Mouse (Mus musculus) frontal cortex, postnatal 10 days (tissue): ENCODE results near the gene Rnf185.

Experiments
- DNase-seq, 2 experiments: peaks; one replicate each; pipeline ENCODE4 v3.0.0; 2022; ENCODE audit warnings: low spot score in 2 of 2, mixed read lengths in 1 of 2

The Rnf185 gene

GRCm38 (mm10) chr11:3444875-3445274 is 7.3 kb downstream of the Rnf185 start:
- no peak for DNase-seq

- no peak for DNase-seq
These were observed 9.1 kb downstream of the Rnf185 start for GRCm38 (mm10) chr11:3443091-3443490.

- DNase-seq = no peak
These were observed 9.5 kb downstream of the Rnf185 start for GRCm38 (mm10) chr11:3442677-3443076.

GRCm38 (mm10) chr11:3441696-3442443 is 10.3 kb downstream of the Rnf185 start:
- DNase-seq = no peak

DNA sequence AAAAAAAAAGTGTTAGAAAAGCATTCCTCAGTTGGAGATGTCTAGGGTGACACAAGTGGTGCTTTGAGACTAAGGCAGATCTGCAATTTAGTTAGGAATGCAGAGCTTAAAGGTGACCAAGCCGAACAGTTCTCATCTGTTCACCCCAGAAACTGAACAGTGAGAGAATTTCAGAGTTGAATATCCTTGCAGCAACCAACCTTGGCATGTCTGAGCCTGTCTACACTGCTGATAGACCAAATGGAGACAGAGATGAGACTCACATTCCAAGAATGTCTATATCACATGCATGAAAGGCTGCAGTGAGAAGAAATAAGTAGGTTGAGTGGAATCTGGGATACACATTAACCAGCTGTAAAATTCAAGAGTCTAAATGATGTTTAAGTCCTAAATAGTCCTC is 14.5 kb downstream of the Rnf185 start:
- DNase-seq = no peak

DNA sequence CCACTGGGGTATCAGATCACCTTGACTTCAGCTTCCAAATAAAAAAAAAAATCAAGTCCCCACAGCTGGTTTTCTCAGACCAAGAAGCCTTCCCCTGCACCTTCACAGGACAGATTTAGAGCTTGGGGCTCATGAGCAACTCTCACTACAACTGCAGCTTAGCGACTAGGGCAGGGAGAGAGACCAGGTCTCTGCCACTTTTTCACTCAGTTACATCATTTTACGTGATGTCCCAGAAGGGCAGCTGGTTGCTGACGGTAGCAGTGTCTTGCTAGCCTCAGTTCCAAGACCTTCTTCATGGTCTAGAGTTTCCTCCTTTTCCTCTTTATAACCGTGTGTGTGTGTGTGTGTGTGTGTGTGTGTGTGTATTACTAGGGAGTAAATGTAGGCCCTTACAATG is 18.4 kb downstream of the Rnf185 start:
- no peak for DNase-seq

DNA sequence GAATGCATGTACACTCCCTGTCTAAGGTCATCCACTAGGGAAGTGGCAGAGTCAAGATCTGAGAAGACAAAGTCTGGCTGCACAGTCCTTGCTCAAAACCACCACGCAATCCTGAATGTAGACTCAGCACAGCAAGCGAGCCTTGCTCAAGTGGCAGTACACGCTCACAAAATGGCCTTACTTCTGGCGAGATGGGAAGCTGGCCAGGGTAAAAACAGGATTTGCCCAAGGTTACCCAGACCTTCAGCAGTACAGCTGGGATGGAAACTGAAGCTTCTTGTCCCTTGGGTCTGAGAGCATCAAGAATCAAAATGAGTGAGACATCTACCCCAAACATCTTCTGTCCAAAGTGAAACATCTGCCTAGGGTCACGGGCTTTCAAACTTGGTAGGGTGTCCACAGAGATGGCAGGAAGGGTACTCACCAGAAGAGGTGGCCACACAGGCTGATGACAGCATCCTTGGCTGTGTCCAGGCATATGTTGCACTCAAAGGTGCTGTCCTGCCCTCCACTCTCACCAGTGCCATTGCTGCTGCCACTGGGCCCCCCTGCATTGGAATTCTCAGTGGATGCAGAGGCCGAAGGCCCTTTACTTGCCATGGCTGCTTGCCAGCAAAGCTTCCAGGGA is 20.1 kb downstream of the Rnf185 start:
- DNase-seq = no peak

DNA sequence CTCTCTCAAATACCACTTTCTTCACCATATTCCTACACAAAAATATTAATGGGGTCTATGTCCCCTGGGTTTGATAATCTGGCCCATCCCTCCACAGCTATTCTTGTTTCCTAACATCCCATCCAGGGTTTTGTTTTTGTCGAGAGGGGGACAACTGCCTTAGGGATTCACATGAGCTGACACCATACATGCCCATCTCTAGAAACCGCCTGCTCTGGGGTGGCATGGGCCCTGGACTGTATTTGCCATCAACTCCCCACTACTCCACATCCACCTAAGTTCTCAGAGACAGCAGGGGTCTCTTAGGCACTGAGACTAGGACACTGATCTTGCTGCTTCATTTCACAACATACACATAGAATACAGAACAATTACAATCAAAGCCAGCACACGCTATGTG is 20.6 kb downstream of the Rnf185 start:
- no peak for DNase-seq

DNA sequence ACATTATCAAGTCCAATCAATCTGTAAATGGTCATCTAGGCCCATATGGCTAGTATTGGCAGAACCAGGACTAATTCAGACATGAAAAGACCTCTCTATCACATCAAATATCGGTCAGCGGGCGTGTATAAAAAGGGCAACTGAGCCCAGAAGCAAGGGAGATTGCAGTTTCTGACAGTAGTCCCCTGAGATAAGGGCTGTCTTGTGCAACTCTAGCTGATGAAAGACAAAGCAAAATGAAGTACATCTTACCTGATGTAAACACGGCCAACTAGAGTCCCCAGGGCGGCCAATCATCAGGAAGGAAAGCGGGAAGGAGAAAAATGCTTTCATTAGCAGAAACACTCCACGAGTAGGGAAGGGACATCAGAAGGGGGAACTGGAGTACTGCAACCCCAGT is 23.5 kb downstream of the Rnf185 start:
- no peak for DNase-seq

DNA sequence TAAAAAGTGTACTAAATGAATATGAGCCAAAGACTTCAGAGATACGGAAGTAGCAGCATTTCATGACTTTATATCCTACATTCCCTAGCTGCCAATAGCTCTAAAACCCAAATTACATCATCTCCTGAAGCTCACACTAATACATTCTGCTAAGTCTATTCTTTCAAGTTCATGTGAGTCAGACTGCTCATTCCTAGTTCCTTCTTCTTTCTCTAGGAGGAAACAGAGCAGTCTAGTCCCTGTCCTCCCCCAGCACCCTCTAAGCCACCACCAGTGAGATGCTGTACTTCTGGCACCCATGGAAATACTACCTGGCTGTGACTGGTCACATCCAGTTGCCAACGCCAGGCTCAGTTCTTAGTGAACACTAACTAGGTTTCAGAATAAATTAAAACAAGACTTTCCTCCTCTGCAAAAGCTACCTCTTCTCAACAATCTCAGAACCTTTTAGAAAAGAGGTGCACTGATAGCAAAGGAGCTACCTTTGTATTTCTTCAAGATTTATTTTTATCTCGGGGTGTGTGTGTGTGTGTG is 24.4 kb downstream of the Rnf185 start:
- DNase-seq = no peak

DNA sequence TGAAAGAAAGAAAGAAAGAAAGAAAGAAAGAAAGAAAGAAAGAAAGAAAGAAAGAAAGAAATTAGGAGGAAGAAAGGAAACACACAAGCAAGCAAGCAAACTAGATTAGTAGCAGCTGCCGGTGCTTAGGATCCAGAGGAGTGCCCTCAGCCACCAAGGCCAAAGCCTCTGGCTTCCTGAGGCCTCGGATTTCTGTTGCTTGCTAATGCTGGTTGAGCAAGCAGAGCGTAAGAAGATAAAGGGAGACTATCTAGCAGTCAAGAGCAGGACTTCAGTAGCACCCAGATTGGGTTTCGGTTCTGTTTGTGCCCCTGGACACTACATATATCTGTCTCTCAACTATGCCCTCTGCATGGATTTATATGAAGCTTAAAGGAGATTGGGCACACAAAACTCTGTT is 29.9 kb downstream of the Rnf185 start:
- no peak for DNase-seq

DNA sequence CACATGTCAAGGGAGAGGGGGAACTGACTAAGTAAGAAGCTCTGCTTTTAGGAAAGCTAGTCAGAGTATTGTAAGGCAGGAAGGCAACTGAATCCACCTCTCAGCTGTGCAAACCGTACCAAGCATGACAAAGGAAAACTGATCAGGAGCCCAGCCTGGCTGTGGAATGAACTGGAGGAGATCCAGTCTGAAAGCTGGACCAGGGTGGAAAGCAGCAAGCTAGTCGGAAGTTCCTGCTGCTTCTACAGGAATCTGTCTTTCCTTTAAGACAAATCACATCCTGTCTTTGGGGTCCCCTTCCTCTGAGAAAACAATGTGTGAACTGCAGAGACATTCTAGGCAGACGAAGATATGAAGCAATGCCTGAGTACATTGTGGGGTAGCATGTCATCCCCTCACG is 33.4 kb downstream of the Rnf185 start:
- DNase-seq = no peak

GRCm38 (mm10) chr11:3417795-3418194 is 34.4 kb downstream of the Rnf185 start:
- no peak for DNase-seq

DNA sequence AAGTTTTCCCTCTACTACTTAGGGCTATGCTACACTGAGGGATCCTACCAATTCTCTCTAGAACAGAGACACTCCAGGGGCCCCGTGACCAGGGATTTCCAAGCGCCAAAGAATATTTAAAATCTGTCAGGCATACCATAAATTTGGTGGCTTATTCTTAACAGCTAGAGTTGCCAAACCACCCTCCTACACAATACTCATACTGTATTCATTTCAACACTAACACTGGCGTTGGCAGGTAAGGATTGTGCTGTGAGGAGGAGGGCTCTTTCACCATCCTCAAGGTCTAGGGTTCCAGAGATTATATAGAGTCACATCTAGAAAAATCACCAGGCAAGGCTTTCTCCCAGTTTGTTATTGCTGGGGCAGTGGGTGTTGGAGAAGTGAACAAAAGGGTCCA is 35.8 kb downstream of the Rnf185 start:
- DNase-seq = no peak

DNA sequence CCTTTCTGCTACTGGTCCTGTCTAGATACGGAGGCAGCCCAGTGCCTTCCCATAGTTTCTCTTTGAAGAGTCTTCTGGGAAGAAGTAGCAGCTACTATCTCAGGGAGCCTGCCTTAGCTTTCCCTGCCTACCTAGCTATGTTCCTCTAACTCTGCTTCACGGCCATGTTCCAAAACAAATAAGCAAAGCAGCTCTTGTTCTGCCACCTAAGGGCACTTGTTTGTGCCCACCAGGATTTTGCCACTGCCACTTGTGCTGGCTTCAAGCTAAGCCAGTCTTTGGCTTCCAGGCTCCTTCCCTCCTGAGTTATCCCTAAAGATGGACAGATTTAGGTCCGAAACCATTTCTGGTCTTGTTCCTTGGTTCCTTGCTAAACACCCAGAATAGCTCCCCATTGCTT is 40.1 kb downstream of the Rnf185 start:
- DNase-seq = no peak

DNA sequence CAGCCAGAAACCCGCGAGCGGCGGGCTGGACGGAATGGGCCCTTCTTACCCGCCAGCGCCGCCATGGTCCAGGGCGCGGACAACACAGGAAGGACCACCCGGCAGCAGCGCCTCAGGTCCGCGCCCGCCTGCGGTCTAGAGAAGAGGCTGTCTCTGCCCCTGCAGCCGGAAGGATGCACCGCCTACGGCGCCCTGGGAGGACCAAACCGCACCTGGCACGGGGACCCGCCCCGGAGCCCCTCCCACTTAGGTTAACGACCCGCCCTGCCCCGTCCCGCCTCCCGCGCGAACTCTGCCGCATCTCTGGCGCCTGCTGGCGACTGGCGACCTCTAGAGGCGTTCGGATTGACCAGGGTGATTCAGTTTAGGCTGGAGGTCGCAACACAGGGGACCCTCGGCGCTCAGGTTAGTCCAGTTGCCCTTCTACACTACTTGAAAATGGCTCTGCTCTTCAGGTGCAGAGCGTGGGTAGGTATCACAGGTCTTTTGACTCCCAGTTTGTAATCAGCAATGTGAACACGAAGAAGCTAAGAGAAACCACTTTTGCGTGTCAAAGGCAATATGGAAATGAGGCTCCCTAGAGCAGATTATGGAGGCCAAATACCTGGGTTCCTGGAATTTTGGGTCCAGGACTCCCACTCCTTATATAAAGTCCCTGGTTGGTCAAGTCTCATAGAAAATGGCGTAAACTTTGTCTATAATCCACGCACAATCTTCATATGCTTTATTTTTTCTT is 43.0 kb downstream of the Rnf185 start, which contains the start of gene Limk2:
Gene Limk2 (minus strand): TSS at position 193 of the 736 bp plus-strand sequence.
- DNase-seq = peak; percentile 63 to 83

DNA sequence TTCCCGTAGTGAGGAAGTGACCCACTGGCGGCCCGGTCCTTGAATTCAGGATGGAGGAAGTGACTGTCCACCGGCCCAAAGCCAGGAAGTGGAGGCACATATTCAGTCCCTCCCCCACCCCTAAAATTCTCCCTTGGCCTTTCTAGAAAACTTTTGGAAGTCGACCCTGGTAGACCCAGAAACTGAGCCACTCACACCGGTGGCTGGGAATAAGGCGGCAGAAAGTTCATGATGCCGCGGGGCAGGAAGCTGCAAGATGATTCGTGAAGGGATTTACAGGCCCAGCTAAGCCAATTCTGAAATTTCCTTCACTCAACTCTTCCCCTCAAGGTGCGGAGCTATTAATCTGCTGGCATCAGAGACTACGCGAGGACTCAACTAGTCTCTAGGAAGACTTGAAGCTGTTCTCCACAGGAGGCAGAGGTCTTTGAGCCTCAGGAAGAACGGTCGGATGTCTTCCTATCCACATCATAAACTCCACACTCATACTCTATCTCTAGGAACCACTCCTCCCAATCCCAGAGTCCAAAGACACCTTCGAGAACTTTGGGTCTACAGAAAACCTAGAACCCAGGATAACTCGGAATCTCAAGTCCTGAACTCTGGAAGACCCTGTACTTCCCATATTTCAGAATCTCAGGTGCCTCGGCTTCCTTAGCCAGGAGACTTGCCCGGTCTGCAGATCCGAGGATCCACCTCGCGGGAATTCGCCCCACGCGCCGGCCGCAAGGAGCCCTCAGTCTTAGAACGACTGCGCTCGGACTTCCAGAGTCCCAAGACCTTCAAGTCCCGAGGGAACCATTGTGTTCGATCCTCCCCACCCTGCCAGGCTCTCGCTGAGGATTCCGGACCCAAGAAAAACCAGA is 43.8 kb downstream of the Rnf185 start:
- no peak for DNase-seq

DNA sequence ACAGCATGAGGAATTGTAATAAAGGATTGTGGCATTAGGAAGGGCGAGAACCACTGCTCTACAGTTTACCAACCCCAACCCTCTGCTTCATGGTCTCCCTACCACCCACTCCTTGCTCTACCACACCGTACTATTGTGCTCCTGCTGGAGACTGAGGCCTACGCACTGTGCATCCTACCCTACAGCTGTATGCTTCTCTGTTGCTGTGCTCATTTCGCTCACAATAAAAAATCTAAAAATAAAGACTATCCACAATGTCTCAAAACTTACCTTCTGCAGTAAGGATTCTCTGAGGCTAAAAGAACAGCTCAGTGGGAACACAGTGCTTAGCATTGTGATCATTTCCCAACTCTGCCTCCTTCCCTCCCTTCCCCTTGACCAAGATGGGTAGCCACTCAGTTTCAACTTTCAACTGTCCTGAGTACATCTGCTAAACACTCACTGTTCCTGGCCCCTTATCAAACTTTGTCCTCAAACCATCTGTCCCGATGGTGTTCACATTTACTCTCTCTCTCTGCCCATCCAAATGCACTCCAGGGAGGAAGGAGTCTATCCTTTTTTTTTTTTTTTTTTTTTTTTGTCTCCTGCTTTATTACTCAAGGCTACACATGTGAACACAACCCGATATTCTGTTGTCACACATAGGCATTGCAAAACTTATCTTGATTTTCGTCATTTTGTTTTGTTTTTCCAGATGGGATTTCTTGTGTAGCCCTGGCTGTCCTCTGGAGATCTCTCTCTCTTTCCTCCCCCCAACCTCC is 47.7 kb downstream of the Rnf185 start:
- no peak for DNase-seq

- no peak for DNase-seq
These were observed 49.1 kb downstream of the Rnf185 start for GRCm38 (mm10) chr11:3403024-3403423.

DNA sequence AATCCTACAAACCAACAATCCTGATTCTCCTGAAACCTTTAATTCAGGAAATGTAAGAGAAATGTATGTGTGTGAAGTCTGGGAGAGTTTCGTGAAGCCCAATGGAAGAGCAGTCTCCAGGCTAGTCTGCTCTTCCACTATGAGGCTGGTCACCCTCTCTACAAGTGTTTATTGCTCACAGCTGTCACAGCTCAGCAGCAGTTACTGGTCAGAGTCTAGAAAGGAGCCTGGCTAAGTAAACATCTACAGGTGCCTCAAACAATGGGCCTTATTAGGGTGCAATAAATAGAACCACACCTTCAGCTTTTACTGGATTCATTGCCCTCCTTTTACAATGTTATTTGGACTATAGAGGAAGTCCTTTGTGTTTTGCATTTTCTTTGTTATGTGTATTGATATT is 53.8 kb downstream of the Rnf185 start:
- no peak for DNase-seq

- DNase-seq = no peak
These were observed 55.6 kb downstream of the Rnf185 start for GRCm38 (mm10) chr11:3396562-3396961.
